Mouse (Mus musculus) retina, adult 2 months (tissue): ENCODE results near the gene Lrrc58.

Source experiments
- DNase-seq: peaks from one replicate; pipeline ENCODE4 v3.0.0-alpha.2; 2012; ENCODE audit warnings: low read depth, low spot score

Lrrc58 gene

GRCm38 (mm10) chr16:37868506-37869469 lies 599 bp downstream of the Lrrc58 start:
- no peak for DNase-seq

GRCm38 (mm10) chr16:37869470-37870231 lies 1.5 kb downstream of the Lrrc58 start:
- no peak for DNase-seq

GRCm38 (mm10) chr16:37871112-37871715 lies 3.0 kb downstream of the Lrrc58 start:
- no peak for DNase-seq

GRCm38 (mm10) chr16:37874501-37875235 lies 6.5 kb downstream of the Lrrc58 start:
- DNase-seq: no peak

- no peak for DNase-seq
Observed at GRCm38 (mm10) chr16:37877406-37877805, 9.2 kb downstream of the Lrrc58 start.

GRCm38 (mm10) chr16:37878951-37879505 lies 10.8 kb downstream of the Lrrc58 start:
- no peak for DNase-seq

GRCm38 (mm10) chr16:37879750-37880419 lies 11.7 kb downstream of the Lrrc58 start:
- no peak for DNase-seq

GRCm38 (mm10) chr16:37881168-37881567 lies 13.0 kb downstream of the Lrrc58 start:
- DNase-seq: no peak

GRCm38 (mm10) chr16:37888986-37889385 lies 20.8 kb downstream of the Lrrc58 start:
- DNase-seq: no peak

- no peak for DNase-seq
Observed at GRCm38 (mm10) chr16:37892667-37893066, 24.5 kb downstream of the Lrrc58 start.

- no peak for DNase-seq
Observed at GRCm38 (mm10) chr16:37893381-37893780, 25.2 kb downstream of the Lrrc58 start.

- DNase-seq: no peak
Observed at GRCm38 (mm10) chr16:37893942-37894341, 25.8 kb downstream of the Lrrc58 start.

- no peak for DNase-seq
Observed at GRCm38 (mm10) chr16:37898790-37899189, 30.6 kb downstream of the Lrrc58 start.

GRCm38 (mm10) chr16:37899357-37899756 lies 31.2 kb downstream of the Lrrc58 start:
- no peak for DNase-seq

GRCm38 (mm10) chr16:37901318-37901717 lies 33.1 kb downstream of the Lrrc58 start:
- no peak for DNase-seq

- DNase-seq: no peak
Observed at GRCm38 (mm10) chr16:37906456-37906855, 38.3 kb downstream of the Lrrc58 start.

- no peak for DNase-seq
Observed at GRCm38 (mm10) chr16:37911086-37911485, 42.9 kb downstream of the Lrrc58 start.

GRCm38 (mm10) chr16:37916138-37916817 lies 48.1 kb downstream of the Lrrc58 start, which contains the start of gene Gpr156:
Gene Gpr156 (plus strand): TSS chr16:37916496.
- no peak for DNase-seq

- no peak for DNase-seq
Observed at GRCm38 (mm10) chr16:37916818-37917201, 48.6 kb downstream of the Lrrc58 start.

GRCm38 (mm10) chr16:37919000-37919399 lies 50.8 kb downstream of the Lrrc58 start:
- DNase-seq: no peak
